Mouse (Mus musculus): Measurements from ENCODE around the gene Usp40. TPM values are rescaled to one million over a fixed set of nuclear protein-coding genes. Genes with fewer than 3 reads are reported as not detected.

Usp40 gene
- polyA plus RNA-seq, 1 experiment from 2014 or later: 9.2 TPM

GRCm38 (mm10) chr1:87922666-87923065, 85.7 kb downstream of the Usp40 start:
- no peaks in the 10 kb centered on the region for H3K9me3 ChIP-seq (ENCODE audit: low read length)
- ATAC-seq: no peak
- H3K36me3 ChIP-seq (replicated peaks; ENCODE audit: insufficient read depth, low read length): peaks cover 71% of the 10 kb centered on the region
- H3K27me3 ChIP-seq (ENCODE audit: insufficient read depth, low read length): no peaks in the 10 kb centered on the region
- DNase-seq: peak; percentile 59
- H3K4me2 ChIP-seq (ENCODE audit: low read depth, low read length): no peak overlapping the region
- H3K9ac ChIP-seq (replicated peaks): no peak overlapping the region
- no peak overlapping the region for H3K27ac ChIP-seq (ENCODE audit: low read depth)
- TF ChIP-seq CTCF (IDR thresholded peaks at IDR 0.05; ENCODE audit: low read depth) (peak; percentile 73), EP300 (IDR thresholded peaks at IDR 0.05; ENCODE audit: low read depth) (no peak)
- no peak overlapping the region for H3K4me3 ChIP-seq (ENCODE audit: low read depth, low read length)
- no peaks in the 10 kb centered on the region for H3K4me1 ChIP-seq (ENCODE audit: insufficient read depth)
- WGBS (ENCODE audit: insufficient replicate concordance): 55% methylated on average over 1 of the region's 1 CpGs

GRCm38 (mm10) chr1:87920056-87920614, 88.2 kb downstream of the Usp40 start:
- H3K9ac ChIP-seq (replicated peaks): no peak overlapping the region
- no peak overlapping the region for H3K27ac ChIP-seq (ENCODE audit: low read depth)
- no peak for TF ChIP-seq EP300 (IDR thresholded peaks at IDR 0.05; ENCODE audit: low read depth)
- TF ChIP-seq CTCF (IDR thresholded peaks at IDR 0.05; ENCODE audit: low read depth): no peak
- no peaks in the 10 kb centered on the region for H3K4me1 ChIP-seq (ENCODE audit: insufficient read depth)
- WGBS (ENCODE audit: insufficient replicate concordance): 62% methylated on average over 3 of the region's 3 CpGs
- no peaks in the 10 kb centered on the region for H3K27me3 ChIP-seq (ENCODE audit: insufficient read depth, low read length)
- no peak overlapping the region for H3K4me2 ChIP-seq (ENCODE audit: low read depth, low read length)
- H3K4me3 ChIP-seq (ENCODE audit: low read depth, low read length): no peak overlapping the region
- no peaks in the 10 kb centered on the region for H3K9me3 ChIP-seq (ENCODE audit: low read length)
- peaks cover 71% of the 10 kb centered on the region for H3K36me3 ChIP-seq (replicated peaks; ENCODE audit: insufficient read depth, low read length)
- ATAC-seq: no peak
- DNase-seq: no peak

- Histone ChIP-seq H3K36me3 (replicated peaks; ENCODE audit: insufficient read depth, low read length) (peaks cover 62% of the 10 kb centered on the region), H3K4me2 (ENCODE audit: low read depth, low read length) (no peak overlapping the region)
- 85% methylated on average over 2 of the region's 2 CpGs for WGBS (ENCODE audit: insufficient replicate concordance)
These were observed 90.3 kb downstream of the Usp40 start for GRCm38 (mm10) chr1:87918061-87918460.

GRCm38 (mm10) chr1:87917361-87917760, 91.0 kb downstream of the Usp40 start:
- no peaks in the 10 kb centered on the region for H3K9me3 ChIP-seq (ENCODE audit: low read length)
- 93% methylated on average over 3 of the region's 3 CpGs for WGBS (ENCODE audit: insufficient replicate concordance)
- peaks cover 4% of the 10 kb centered on the region; the same call in 1 of the 2 replicates for H3K4me1 ChIP-seq (ENCODE audit: insufficient read depth)
- H3K9ac ChIP-seq (replicated peaks): no peak overlapping the region
- no peaks in the 10 kb centered on the region for H3K27me3 ChIP-seq (ENCODE audit: insufficient read depth, low read length)
- no peak for ATAC-seq
- H3K36me3 ChIP-seq (replicated peaks; ENCODE audit: insufficient read depth, low read length): peaks cover 62% of the 10 kb centered on the region
- no peak for DNase-seq
- no peak overlapping the region for H3K4me2 ChIP-seq (ENCODE audit: low read depth, low read length)
- TF ChIP-seq EP300 (IDR thresholded peaks at IDR 0.05; ENCODE audit: low read depth) (no peak), CTCF (IDR thresholded peaks at IDR 0.05; ENCODE audit: low read depth) (no peak)
- no peak overlapping the region for H3K27ac ChIP-seq (ENCODE audit: low read depth)
- H3K4me3 ChIP-seq (ENCODE audit: low read depth, low read length): no peak overlapping the region

More at GRCm38 (mm10) chr1:87918061-87918460, 90.3 kb downstream of the Usp40 start:
- no peaks in the 10 kb centered on the region for H3K27me3 ChIP-seq (ENCODE audit: insufficient read depth, low read length)
- H3K9me3 ChIP-seq (ENCODE audit: low read length): no peaks in the 10 kb centered on the region
- no peak for ATAC-seq
- H3K27ac ChIP-seq (ENCODE audit: low read depth): no peak overlapping the region
- TF ChIP-seq EP300 (IDR thresholded peaks at IDR 0.05; ENCODE audit: low read depth) (no peak), CTCF (IDR thresholded peaks at IDR 0.05; ENCODE audit: low read depth) (no peak)
- no peak for DNase-seq
- H3K4me3 ChIP-seq (ENCODE audit: low read depth, low read length): no peak overlapping the region
- no peaks in the 10 kb centered on the region for H3K4me1 ChIP-seq (ENCODE audit: insufficient read depth)
- no peak overlapping the region for H3K9ac ChIP-seq (replicated peaks)

- no peak overlapping the region for H3K4me2 ChIP-seq (ENCODE audit: low read depth, low read length)
- H3K27ac ChIP-seq (ENCODE audit: low read depth): no peak overlapping the region
- no peak overlapping the region for H3K4me3 ChIP-seq (ENCODE audit: low read depth, low read length)
- TF ChIP-seq CTCF (IDR thresholded peaks at IDR 0.05; ENCODE audit: low read depth): no peak
- TF ChIP-seq EP300 (IDR thresholded peaks at IDR 0.05; ENCODE audit: low read depth): no peak
- peaks cover 14% of the 10 kb centered on the region for H3K4me1 ChIP-seq (ENCODE audit: insufficient read depth)
- H3K27me3 ChIP-seq (ENCODE audit: insufficient read depth, low read length): no peaks in the 10 kb centered on the region
- ATAC-seq (no peak), DNase-seq (no peak)
- peaks cover 41% of the 10 kb centered on the region for H3K36me3 ChIP-seq (replicated peaks; ENCODE audit: insufficient read depth, low read length)
- H3K9ac ChIP-seq (replicated peaks): no peak overlapping the region
- no peaks in the 10 kb centered on the region for H3K9me3 ChIP-seq (ENCODE audit: low read length)
These were observed 95.0 kb downstream of the Usp40 start for GRCm38 (mm10) chr1:87913356-87913755.

- Histone ChIP-seq H3K27me3 (ENCODE audit: insufficient read depth, low read length) (no peaks in the 10 kb centered on the region), H3K4me2 (ENCODE audit: low read depth, low read length) (no peak overlapping the region), H3K4me1 (ENCODE audit: insufficient read depth) (peaks cover 14% of the 10 kb centered on the region), H3K9me3 (ENCODE audit: low read length) (no peaks in the 10 kb centered on the region), H3K36me3 (replicated peaks; ENCODE audit: insufficient read depth, low read length) (peaks cover 17% of the 10 kb centered on the region), H3K9ac (replicated peaks) (no peak overlapping the region), H3K27ac (ENCODE audit: low read depth) (no peak overlapping the region), H3K4me3 (ENCODE audit: low read depth, low read length) (no peak overlapping the region)
- DNase-seq: no peak
- TF ChIP-seq CTCF (IDR thresholded peaks at IDR 0.05; ENCODE audit: low read depth) (0 out of 2 replicates have a peak, but pooled peaks have one; percentile 2), EP300 (IDR thresholded peaks at IDR 0.05; ENCODE audit: low read depth) (no peak)
- 54% methylated on average over 1 of the region's 1 CpGs for WGBS (ENCODE audit: insufficient replicate concordance)
- peak; percentile 68; the same call in 1 of the 2 replicates for ATAC-seq
These were observed 97.9 kb downstream of the Usp40 start for GRCm38 (mm10) chr1:87910428-87910827.

- no peak for ATAC-seq
- DNase-seq: no peak
- Histone ChIP-seq H3K36me3 (replicated peaks; ENCODE audit: insufficient read depth, low read length) (peaks cover 11% of the 10 kb centered on the region), H3K27me3 (ENCODE audit: insufficient read depth, low read length) (no peaks in the 10 kb centered on the region), H3K9me3 (ENCODE audit: low read length) (no peaks in the 10 kb centered on the region), H3K4me2 (ENCODE audit: low read depth, low read length) (no peak overlapping the region), H3K4me1 (ENCODE audit: insufficient read depth) (peaks cover 14% of the 10 kb centered on the region), H3K9ac (replicated peaks) (no peak overlapping the region), H3K4me3 (ENCODE audit: low read depth, low read length) (no peak overlapping the region), H3K27ac (ENCODE audit: low read depth) (no peak overlapping the region)
- TF ChIP-seq CTCF (IDR thresholded peaks at IDR 0.05; ENCODE audit: low read depth) (no peak), EP300 (IDR thresholded peaks at IDR 0.05; ENCODE audit: low read depth) (no peak)
These were observed 98.8 kb downstream of the Usp40 start for GRCm38 (mm10) chr1:87909565-87909964.

Data from liver, postnatal 0 days (tissue).